Mouse (Mus musculus): ENCODE results near the gene Axdnd1. TPM values are rescaled to one million over a fixed set of nuclear protein-coding genes. Genes with fewer than 3 reads are reported as not detected.
"Not testable (repeated sequence)": the region's sequence is repeated elsewhere in the genome, so short reads cannot be mapped to it uniquely, and the experiment has no call there.

Axdnd1 gene
- total RNA-seq, 1 experiment = 0.49 TPM

DNA sequence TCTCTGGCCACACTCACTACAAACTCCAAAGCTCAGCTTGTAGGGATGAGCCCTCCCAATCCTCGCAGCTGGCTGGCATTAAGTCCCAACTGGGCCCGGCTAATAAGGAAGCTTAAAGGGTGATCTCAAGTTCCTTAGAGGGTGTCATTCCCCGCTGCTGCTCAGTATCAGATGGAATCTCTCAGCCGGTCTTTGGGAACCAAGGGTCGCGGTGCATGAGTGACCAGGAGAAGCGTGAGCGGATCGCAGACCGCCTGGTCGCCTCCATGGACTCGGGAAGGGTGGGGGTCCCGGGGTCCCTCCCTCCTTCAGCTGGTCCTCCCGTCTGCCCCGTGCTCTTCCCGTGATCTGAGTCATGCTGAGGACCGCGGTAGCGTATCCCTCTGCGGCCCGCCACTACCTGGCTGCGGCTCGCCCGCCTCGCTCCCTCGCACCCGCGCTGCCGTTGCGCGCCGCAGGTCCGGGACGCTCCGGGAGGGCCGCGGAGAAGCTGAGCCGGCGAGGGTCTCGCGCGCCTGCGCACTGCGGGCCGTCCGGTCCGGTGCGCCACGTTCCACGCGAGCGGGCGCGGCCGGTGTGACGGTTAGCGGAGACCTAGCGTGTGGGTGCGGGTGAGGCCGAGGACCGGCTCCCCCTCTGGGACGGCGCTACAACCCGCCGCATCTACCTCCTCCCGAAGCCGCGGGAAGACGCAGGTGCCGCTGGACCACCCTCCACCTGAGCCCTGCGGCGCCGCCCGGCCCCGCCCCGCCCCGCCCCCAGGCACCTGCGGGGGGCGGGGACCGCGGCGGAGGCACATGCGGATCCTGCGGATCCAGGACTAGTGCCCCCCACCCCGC is 117.8 kb downstream of the Axdnd1 start, which contains the start of gene Tdrd5:
Tdrd5 (minus strand) TSS at position 754 of the 839 bp plus-strand sequence.
- Histone ChIP-seq H3K4me1 (ENCODE audit: control insufficient read depth in 2 of 2, insufficient read depth in 2 of 2, low read length in 2 of 2, poor library complexity in 1 of 2) (0 out of 4 replicates have a peak, but pooled peaks cover 0 to 2% of the 10 kb centered on the region in 2 experiments), H3K27ac (ENCODE audit: insufficient read depth, low read depth, low read length, poor library complexity, severe bottlenecking) (no peak within 1 kb of the TSS), H3K4me3 (ENCODE audit: insufficient read depth in 1 of 2, low read depth in 1 of 2, low read length in 2 of 2, poor library complexity in 1 of 2, severe bottlenecking in 1 of 2) (peak within 1 kb of the TSS; percentile 81 to 84), H3K9me3 (ENCODE audit: control insufficient read depth, insufficient read depth, low read depth, low read length) (no peaks in the 10 kb centered on the region), H3K9ac (ENCODE audit: insufficient read depth, low read depth, low read length, poor library complexity, severe bottlenecking) (peak within 1 kb of the TSS; percentile 78), H3K36me3 (ENCODE audit: control insufficient read depth, insufficient read depth, low read length, poor library complexity, severe bottlenecking) (no peaks in the 10 kb centered on the region)
- in situ Hi-C loops (cut with MboI; ENCODE audit: low sequenced_read_pairs in 2 of 2, unreplicated experiment in 2 of 2) = no loop called here
- DNase-seq (ENCODE audit: low read depth, low spot score) = peak; percentile 31
- TF ChIP-seq ZC3H11A (IDR thresholded peaks at IDR 0.05; ENCODE audit: borderline replicate concordance, low read depth, low read length) (no peak), MAFK (IDR thresholded peaks at IDR 0.05; ENCODE audit: insufficient read depth, low read depth, low read length) (no peak), CHD2 (IDR thresholded peaks at IDR 0.05; ENCODE audit: low read depth, low read length) (no peak), HCFC1 (IDR thresholded peaks at IDR 0.05; ENCODE audit: borderline replicate concordance, insufficient read depth, low read length) (no peak), ZNF384 (IDR thresholded peaks at IDR 0.05; ENCODE audit: low read depth, low read length) (no peak)

DNA sequence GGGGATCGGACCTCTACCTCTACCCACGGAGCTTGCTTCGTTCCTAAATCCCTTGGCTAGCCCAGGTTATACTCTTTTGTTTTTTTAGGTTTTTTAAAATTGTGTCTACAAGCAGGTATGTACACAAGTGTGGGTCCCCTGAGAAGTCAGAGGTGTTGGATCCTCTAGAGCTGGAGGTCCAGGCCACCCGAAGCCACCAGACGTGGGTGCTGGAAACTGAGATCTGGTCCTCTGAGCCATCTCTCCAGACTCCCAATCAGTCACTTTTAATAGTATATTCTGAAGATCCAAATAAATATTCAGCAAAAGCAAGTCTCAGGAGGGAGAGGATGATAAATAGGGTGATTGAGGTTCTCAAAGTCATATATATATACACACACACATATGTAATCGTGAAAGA is 130.9 kb downstream of the Axdnd1 start:
- no peaks in the 10 kb centered on the region for H3K9me3 ChIP-seq (ENCODE audit: control insufficient read depth, insufficient read depth, low read depth, low read length)
- H3K4me3 ChIP-seq (ENCODE audit: insufficient read depth in 1 of 2, low read depth in 1 of 2, low read length in 2 of 2, poor library complexity in 1 of 2, severe bottlenecking in 1 of 2) = no peak overlapping the region
- no peak overlapping the region for H3K27ac ChIP-seq (ENCODE audit: insufficient read depth, low read depth, low read length, poor library complexity, severe bottlenecking)
- no peaks in the 10 kb centered on the region for H3K4me1 ChIP-seq (ENCODE audit: control insufficient read depth in 2 of 2, insufficient read depth in 2 of 2, low read length in 2 of 2, poor library complexity in 1 of 2)
- TF ChIP-seq MAFK (IDR thresholded peaks at IDR 0.05; ENCODE audit: insufficient read depth, low read depth, low read length) (no peak), HCFC1 (IDR thresholded peaks at IDR 0.05; ENCODE audit: borderline replicate concordance, insufficient read depth, low read length) (no peak), CHD2 (IDR thresholded peaks at IDR 0.05; ENCODE audit: low read depth, low read length) (no peak), ZC3H11A (IDR thresholded peaks at IDR 0.05; ENCODE audit: borderline replicate concordance, low read depth, low read length) (no peak), ZNF384 (IDR thresholded peaks at IDR 0.05; ENCODE audit: low read depth, low read length) (no peak)
- no peak overlapping the region for H3K9ac ChIP-seq (ENCODE audit: insufficient read depth, low read depth, low read length, poor library complexity, severe bottlenecking)
- no peak for DNase-seq (ENCODE audit: low read depth, low spot score)
- H3K36me3 ChIP-seq (ENCODE audit: control insufficient read depth, insufficient read depth, low read length, poor library complexity, severe bottlenecking) = no peaks in the 10 kb centered on the region
- in situ Hi-C loops (cut with MboI; ENCODE audit: low sequenced_read_pairs in 2 of 2, unreplicated experiment in 2 of 2) = no loop called here

DNA sequence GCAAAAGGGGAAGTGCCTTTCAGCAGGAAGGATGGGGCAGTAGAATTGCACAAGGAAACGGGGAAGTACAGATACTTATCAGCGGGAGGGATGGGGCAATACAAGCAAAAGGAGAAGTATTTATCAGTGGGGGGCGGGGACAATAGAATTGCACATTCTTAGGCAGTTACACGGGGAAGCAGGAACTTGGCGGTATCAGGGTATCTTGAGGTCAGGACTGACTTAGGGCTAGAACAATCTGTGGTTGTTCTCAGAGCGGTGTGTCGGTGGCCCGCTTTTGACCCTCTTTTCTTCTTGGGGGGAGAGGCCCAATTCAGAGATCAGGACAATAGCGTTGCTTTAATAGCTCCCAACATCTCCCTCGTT is 131.8 kb downstream of the Axdnd1 start:
- DNase-seq (ENCODE audit: low read depth, low spot score); in situ Hi-C loops (cut with MboI; ENCODE audit: low sequenced_read_pairs in 2 of 2, unreplicated experiment in 2 of 2): not testable (repeated sequence)

GRCm38 (mm10) chr1:156288556-156289221 is 132.3 kb downstream of the Axdnd1 start:
- H3K9ac ChIP-seq (ENCODE audit: insufficient read depth, low read depth, low read length, poor library complexity, severe bottlenecking) = no peak overlapping the region
- no peaks in the 10 kb centered on the region for H3K4me1 ChIP-seq (ENCODE audit: control insufficient read depth in 2 of 2, insufficient read depth in 2 of 2, low read length in 2 of 2, poor library complexity in 1 of 2)
- DNase-seq (ENCODE audit: low read depth, low spot score) = no peak
- H3K9me3 ChIP-seq (ENCODE audit: control insufficient read depth, insufficient read depth, low read depth, low read length) = no peaks in the 10 kb centered on the region
- H3K4me3 ChIP-seq (ENCODE audit: insufficient read depth in 1 of 2, low read depth in 1 of 2, low read length in 2 of 2, poor library complexity in 1 of 2, severe bottlenecking in 1 of 2) = no peak overlapping the region
- TF ChIP-seq HCFC1 (IDR thresholded peaks at IDR 0.05; ENCODE audit: borderline replicate concordance, insufficient read depth, low read length) (no peak), ZNF384 (IDR thresholded peaks at IDR 0.05; ENCODE audit: low read depth, low read length) (no peak), MAFK (IDR thresholded peaks at IDR 0.05; ENCODE audit: insufficient read depth, low read depth, low read length) (no peak), CHD2 (IDR thresholded peaks at IDR 0.05; ENCODE audit: low read depth, low read length) (no peak), ZC3H11A (IDR thresholded peaks at IDR 0.05; ENCODE audit: borderline replicate concordance, low read depth, low read length) (no peak)
- in situ Hi-C loops (cut with MboI; ENCODE audit: low sequenced_read_pairs in 2 of 2, unreplicated experiment in 2 of 2) = no loop called here
- no peak overlapping the region for H3K27ac ChIP-seq (ENCODE audit: insufficient read depth, low read depth, low read length, poor library complexity, severe bottlenecking)
- no peaks in the 10 kb centered on the region for H3K36me3 ChIP-seq (ENCODE audit: control insufficient read depth, insufficient read depth, low read length, poor library complexity, severe bottlenecking)

More for the DNA sequence above, 131.8 kb downstream of the Axdnd1 start:
- H3K4me1 ChIP-seq (ENCODE audit: control insufficient read depth in 2 of 2, insufficient read depth in 2 of 2, low read length in 2 of 2, poor library complexity in 1 of 2); H3K36me3 ChIP-seq (ENCODE audit: control insufficient read depth, insufficient read depth, low read length, poor library complexity, severe bottlenecking); H3K4me3 ChIP-seq (ENCODE audit: insufficient read depth in 1 of 2, low read depth in 1 of 2, low read length in 2 of 2, poor library complexity in 1 of 2, severe bottlenecking in 1 of 2); H3K27ac ChIP-seq (ENCODE audit: insufficient read depth, low read depth, low read length, poor library complexity, severe bottlenecking); H3K9ac ChIP-seq (ENCODE audit: insufficient read depth, low read depth, low read length, poor library complexity, severe bottlenecking); H3K9me3 ChIP-seq (ENCODE audit: control insufficient read depth, insufficient read depth, low read depth, low read length): not testable (repeated sequence)
